Mouse (Mus musculus): Measurements from ENCODE around the gene G430095P16Rik. TPM values are rescaled to one million over a fixed set of nuclear protein-coding genes. Genes with fewer than 3 reads are reported as not detected.
A peak's percentile ranks its signal among the peaks of the same experiment; 100 is the strongest.

G430095P16Rik gene
- 1.0 and 1.2 TPM in 2 replicates for polyA plus RNA-seq (2012; rRNA removed)

- DNase-seq (ENCODE audit: low spot score), result no peak
Measured at GRCm38 (mm10) chr8:84722850-84723570, at the start of gene G430095P16Rik. TSS of gene G430095P16Rik (plus strand) at chr8:84723007.

- DNase-seq (ENCODE audit: low spot score), result no peak
Measured at GRCm38 (mm10) chr8:84677305-84677704, 45.5 kb upstream of the G430095P16Rik start.

DNA sequence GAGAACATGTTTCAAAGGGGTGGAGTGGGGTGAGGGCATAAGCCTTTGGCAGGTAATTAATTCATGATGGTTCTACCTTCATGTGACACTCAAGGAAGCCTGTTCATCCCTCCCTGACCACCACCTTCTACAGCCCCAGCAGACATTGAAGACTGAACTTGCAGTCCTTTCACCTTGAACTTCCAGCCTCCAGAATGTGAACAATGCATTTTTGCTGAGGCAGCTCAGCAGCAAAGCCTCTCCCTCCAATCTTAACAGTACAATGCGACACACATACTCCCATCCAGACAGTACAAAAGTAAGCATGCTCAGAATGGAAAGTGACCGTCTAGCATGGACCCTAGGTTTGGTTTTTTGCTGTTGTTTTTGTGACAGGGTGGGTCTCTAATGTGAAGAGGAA, 41.3 kb upstream of the G430095P16Rik start:
- no peak for DNase-seq (ENCODE audit: low spot score)

GRCm38 (mm10) chr8:84682257-84682656, 40.5 kb upstream of the G430095P16Rik start:
- DNase-seq (ENCODE audit: low spot score), result no peak

DNA sequence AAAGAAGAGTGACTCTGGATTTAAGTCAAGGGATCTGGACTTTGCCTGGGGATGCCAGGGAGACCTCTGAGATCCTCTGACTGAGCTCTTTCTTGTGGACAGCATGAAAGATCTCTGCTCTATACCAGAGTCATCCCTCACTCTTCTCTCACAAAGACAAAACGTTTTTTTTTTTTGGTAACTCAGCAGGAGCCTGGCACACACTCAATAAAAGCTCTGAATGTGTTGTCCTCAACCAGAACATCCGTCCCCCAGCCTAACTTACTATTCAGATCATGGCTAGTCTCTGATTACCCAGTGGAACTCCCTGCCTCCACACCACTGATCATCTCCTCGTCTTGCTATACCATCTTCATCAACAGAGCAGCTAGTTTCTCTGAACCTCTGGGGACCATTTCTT, 38.3 kb upstream of the G430095P16Rik start:
- no peak for DNase-seq (ENCODE audit: low spot score)

- DNase-seq (ENCODE audit: low spot score), result no peak
Measured at GRCm38 (mm10) chr8:84686191-84687002, 36.4 kb upstream of the G430095P16Rik start, which contains the start of gene Trmt1. TSS of gene Trmt1 (plus strand) at chr8:84686307.

DNA sequence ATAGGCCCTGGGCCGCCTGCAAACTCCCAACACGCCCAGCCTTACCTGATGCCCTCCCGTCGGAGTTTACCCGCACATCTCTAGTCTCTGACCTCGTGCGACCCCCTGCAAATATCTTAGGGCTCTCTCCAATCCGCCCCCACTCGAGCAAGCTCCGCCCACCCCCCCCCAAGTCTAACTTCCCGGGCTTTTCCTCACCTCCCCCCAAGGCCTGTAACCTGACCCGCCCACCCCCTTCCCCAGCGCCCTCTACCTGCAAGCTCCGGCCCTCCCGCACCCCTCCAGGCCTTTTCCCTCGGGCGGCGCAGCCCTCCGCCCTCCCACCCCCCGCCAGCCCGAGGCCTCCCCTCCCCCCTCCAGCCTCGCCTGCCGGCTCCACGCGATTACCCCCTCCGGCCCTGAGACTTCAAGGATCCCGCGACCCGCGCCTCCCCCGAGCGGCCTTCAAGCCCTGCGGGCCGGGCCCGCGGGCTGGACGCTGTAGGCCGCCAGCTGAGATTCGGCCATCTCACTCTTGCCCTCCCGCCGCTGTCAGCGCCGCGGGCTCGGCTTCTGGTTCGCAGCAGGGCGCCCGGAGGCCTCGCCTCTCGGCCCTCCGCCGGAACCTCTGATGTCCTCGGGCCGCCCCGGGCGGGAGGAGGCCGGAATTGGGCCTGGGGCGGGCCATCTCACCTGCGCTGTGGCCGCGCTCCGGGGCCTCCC, 35.7 kb upstream of the G430095P16Rik start:
- DNase-seq (ENCODE audit: low spot score), result no peak

DNA sequence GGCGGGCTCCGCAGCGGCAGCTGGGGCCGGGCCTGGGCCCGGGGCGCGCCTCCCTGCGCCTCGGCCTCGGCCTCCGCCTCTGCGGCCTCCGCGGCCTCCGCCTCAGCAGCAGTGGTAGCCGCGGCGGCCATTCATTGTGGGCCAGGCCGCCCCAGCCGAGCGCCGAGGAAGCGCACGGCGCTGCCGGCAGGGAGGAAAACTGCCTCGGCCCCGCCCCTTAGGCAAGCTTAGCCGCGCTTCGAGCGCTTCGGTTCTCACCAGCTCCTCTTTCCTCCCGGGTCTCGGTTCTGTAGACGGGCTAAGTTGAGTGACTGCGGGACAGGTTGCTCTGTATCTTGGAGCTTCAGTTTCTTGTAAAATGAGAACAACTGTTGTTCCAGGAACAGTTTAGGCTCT, 35.1 kb upstream of the G430095P16Rik start, which contains the start of gene Nacc1:
TSS of gene Nacc1 (minus strand) at position 158 of the 396 bp plus-strand sequence.
- DNase-seq (ENCODE audit: low spot score), result peak; percentile 78

DNA sequence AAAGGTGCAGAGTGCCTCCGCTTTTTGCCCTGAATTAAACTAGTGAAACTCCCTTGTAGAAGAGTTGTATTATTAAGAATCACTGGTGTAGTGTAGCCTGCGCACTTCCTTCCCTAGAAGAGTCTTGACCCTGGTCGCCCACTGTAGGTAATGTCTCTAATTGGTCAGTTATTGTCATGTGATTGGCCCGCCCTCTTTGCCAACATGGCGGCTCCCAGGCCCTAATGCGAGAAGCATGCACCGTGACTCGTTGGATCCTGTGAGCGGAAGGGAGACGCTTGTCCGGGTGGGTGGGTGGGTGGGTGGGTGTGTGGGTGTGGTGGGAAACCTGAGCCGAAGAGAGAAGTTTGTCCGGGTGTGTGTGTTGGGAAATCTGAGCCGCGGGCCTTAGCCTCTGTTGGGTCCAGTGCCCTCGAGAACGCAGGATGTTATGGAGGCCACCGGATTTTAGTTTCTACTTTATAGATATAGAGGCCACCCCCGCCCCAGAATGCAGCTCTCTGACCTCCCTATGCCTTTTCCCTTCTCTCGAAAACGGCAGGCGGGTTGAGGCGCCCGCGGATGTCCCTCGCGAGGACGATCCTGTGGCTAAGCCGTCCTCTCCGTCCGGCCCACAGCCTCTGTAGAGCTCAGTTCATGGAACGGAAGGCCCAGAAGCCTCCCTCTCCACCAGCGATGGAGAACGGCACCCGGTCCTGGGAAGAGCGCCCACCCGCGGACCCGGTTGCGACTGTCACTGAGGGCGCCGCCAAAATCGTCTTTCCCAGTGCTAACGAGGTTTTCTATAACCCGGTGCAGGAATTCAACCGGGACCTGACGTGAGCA, 33.5 kb upstream of the G430095P16Rik start:
- peak; percentile 72 for DNase-seq (ENCODE audit: low spot score)

GRCm38 (mm10) chr8:84693332-84693731, 29.5 kb upstream of the G430095P16Rik start:
- DNase-seq (ENCODE audit: low spot score), result no peak

DNA sequence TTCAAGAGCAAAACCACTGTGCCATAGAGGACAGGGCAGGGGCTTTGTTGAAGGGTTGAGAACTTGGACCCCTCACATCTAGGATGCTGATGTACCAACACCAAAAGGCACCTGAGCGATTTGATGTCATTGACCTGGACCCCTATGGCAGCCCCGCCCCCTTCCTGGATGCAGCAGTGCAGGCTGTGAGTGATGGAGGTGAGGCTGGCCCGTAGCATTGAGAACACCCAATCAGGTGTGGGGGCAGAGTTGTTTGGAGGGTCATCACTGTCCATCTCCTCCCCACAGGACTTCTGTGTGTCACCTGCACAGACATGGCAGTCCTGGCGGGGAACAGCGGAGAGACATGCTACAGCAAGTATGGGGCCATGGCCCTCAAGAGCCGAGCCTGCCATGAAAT, 27.7 kb upstream of the G430095P16Rik start:
- DNase-seq (ENCODE audit: low spot score), result no peak

DNA sequence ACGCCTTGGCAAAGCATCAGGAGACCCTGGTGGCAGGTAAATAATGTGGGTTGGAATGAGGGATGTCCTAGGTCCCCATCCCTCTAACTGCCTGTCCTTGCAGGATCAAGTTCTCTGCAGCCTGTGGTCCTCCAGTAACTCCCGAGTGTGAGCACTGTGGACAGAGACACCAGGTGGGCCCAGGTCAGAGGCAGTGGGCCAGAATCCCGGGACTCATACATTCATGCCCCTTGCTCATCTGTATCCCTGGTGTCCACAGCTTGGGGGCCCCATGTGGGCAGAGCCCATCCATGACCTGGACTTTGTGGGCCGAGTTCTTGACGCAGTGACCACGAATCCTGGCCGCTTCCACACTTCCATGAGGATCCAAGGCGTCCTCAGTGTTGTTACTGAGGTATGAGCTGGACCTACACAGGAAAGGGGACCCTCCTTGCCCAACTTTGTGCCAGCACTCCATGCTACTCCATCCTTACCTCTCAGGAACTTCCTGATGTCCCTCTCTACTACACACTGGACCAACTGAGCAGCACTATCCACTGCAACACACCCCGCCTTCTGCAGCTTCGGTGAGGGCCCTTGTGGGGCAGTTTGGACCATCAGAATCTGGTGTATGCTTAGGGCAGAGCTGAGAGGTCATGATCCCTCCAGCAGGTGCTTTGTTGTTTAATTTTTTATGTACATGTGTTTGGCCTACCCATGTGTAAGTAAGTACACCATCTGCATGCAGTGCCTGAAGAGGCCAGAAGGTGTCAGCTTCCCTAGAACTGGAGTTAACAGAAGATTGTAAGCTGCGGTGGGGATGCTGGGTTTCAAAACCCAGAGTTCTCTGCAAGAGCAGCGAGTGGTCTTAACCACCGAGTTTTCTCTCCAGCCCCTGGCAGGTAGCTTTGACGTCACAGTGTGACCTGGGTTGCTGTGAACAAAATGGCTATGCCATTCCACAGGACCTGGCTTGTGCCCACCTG, 25.4 kb upstream of the G430095P16Rik start:
- DNase-seq (ENCODE audit: low spot score), result no peak

DNA sequence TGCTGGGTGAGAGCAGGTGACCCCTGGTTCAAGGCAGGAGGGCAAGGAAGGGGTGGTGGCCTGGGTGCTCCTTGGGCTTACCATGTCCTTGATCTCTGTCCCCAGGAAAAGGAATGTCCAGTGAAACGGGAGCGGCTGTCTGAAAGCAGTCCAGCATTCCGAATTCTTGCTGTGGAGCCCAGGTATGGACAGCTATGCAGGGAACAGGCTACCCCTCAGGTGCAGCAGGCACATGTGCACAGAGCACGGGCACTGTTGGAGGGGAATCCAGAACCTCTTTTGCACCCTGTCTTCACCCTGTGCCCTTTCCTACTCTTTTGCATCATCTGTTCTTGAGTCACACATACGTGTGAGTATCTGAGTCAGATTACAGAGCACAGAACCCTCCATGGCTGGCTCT, 24.5 kb upstream of the G430095P16Rik start:
- DNase-seq (ENCODE audit: low spot score), result no peak

GRCm38 (mm10) chr8:84698929-84699401, 23.8 kb upstream of the G430095P16Rik start:
- peak; percentile 33 for DNase-seq (ENCODE audit: low spot score)

GRCm38 (mm10) chr8:84699861-84700322, 22.9 kb upstream of the G430095P16Rik start:
- peak; percentile 32 for DNase-seq (ENCODE audit: low spot score)

- no peak for DNase-seq (ENCODE audit: low spot score)
Measured at GRCm38 (mm10) chr8:84700526-84700925, 22.3 kb upstream of the G430095P16Rik start.

DNA sequence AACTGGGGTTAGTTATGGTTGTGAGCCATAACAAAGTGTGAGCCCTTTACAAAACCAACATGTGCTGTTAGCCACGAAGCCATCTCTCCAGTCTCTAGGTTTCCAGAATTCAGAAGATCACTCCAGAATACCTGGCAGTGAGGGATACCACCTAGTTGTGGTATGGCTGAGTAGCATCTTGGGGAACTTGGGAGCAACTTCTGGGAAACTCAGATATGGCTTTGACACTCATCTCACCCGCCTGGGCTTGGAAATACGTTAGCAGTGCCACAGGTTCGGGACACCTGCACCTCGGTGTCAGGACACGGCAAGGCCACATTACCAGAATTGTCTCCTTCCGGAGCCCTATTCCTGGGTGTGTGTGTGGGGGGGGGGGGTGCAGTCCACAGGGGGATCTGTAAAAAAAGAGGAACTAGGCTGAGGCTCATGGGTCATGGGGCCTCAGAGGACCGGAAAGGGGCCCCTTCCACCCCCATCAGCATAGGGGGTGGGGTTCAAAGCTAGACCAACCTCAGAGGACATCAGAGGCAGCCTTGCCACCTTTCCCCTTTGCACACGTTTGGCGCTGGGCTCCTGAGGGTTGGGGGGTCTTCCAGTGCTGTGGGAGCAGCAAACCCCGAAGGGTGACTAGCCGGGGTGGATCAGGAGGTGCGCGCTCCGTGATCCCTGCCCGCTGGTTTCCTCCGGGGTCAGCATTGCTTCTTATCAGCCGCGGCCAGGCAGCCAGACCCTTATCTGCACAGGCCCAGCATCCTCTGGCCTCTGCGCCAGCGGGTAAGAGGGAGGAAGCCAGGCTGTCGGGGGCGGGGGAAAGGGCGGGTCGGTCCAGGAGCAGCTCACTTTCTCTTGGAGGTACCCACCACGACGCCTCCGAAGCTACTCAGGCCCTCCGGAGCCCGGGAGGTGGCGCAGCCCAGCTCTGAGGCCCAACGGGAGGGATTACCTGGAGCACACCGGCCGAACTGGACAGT, 21.6 kb upstream of the G430095P16Rik start, which contains the start of gene Lyl1:
TSS of gene Lyl1 (plus strand) at position 517 of the 971 bp plus-strand sequence.
- DNase-seq (ENCODE audit: low spot score), result no peak

DNA sequence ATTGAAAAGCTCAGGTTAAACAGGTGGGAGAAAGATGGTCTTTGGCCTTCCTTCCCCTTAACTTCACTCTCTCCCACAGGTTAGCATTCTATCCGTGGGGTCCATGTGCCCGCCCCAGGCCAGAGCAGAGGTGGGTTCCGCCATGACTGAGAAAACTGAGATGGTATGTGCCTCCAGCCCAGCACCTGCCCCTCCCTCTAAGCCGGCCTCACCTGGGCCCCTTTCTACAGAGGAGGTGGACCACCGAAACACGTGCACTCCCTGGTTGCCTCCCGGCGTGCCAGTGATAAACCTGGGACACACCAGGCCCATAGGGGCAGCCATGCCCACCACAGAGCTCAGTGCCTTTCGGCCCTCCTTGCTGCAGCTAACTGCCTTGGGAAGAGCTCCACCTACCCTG, 20.2 kb upstream of the G430095P16Rik start:
- DNase-seq (ENCODE audit: low spot score), result no peak

All from urinary bladder, adult 2 months (tissue).